Mouse (Mus musculus): Measurements from ENCODE around the gene Tes. TPM values are rescaled to one million over a fixed set of nuclear protein-coding genes. Genes with fewer than 3 reads are reported as not detected.
A peak's percentile ranks its signal among the peaks of the same experiment; 100 is the strongest.

The Tes gene
- polyA plus RNA-seq, 1 experiment from 2014 or later = 114 TPM

GRCm38 (mm10) chr6:17082238-17082637 is 17.3 kb downstream of the Tes start:
- 55% methylated on average over 4 of the region's 4 CpGs for WGBS
- ATAC-seq (ENCODE audit: low FRiP score, low TSS enrichment) (no peak), DNase-seq (ENCODE audit: low spot score) (no peak)
- no peaks in the 10 kb centered on the region for H3K27me3 ChIP-seq (ENCODE audit: control insufficient read depth, insufficient read depth, low read length)
- H3K9me3 ChIP-seq (ENCODE audit: control insufficient read depth, low read length) = no peaks in the 10 kb centered on the region
- no peak overlapping the region for H3K4me3 ChIP-seq (ENCODE audit: low read depth, low read length)
- H3K4me1 ChIP-seq (replicated peaks; ENCODE audit: control insufficient read depth, insufficient read depth) = peaks cover 9% of the 10 kb centered on the region
- H3K9ac ChIP-seq (ENCODE audit: low read length) = no peak overlapping the region
- H3K36me3 ChIP-seq (ENCODE audit: control insufficient read depth, insufficient read depth, low read length) = no peaks in the 10 kb centered on the region
- H3K4me2 ChIP-seq (replicated peaks; ENCODE audit: low read depth) = no peak overlapping the region
- TF ChIP-seq EP300 (optimal IDR thresholded peaks at IDR 0.05) (no peak), CTCF (IDR thresholded peaks at IDR 0.05; ENCODE audit: low read depth) (no peak)
- H3K27ac ChIP-seq (replicated peaks) = no peak overlapping the region

GRCm38 (mm10) chr6:17082800-17083199 is 17.9 kb downstream of the Tes start:
- 67% methylated on average over 5 of the region's 5 CpGs for WGBS
- no peak for TF ChIP-seq EP300 (optimal IDR thresholded peaks at IDR 0.05)
- TF ChIP-seq CTCF (IDR thresholded peaks at IDR 0.05; ENCODE audit: low read depth) = no peak

GRCm38 (mm10) chr6:17087485-17087884 is 22.5 kb downstream of the Tes start:
- ATAC-seq (ENCODE audit: low FRiP score, low TSS enrichment) (peak; percentile 26; the same call in 1 of the 2 replicates), DNase-seq (ENCODE audit: low spot score) (peak; percentile 80)
- H3K36me3 ChIP-seq (ENCODE audit: control insufficient read depth, insufficient read depth, low read length) = no peaks in the 10 kb centered on the region
- TF ChIP-seq CTCF (IDR thresholded peaks at IDR 0.05; ENCODE audit: low read depth) = peak; percentile 87
- no peak for TF ChIP-seq EP300 (optimal IDR thresholded peaks at IDR 0.05)
- H3K9ac ChIP-seq (ENCODE audit: low read length) = no peak overlapping the region
- no peaks in the 10 kb centered on the region for H3K4me1 ChIP-seq (replicated peaks; ENCODE audit: control insufficient read depth, insufficient read depth)
- H3K4me2 ChIP-seq (replicated peaks; ENCODE audit: low read depth) = no peak overlapping the region
- no peak overlapping the region for H3K27ac ChIP-seq (replicated peaks)
- 60% methylated on average over 6 of the region's 6 CpGs for WGBS
- H3K27me3 ChIP-seq (ENCODE audit: control insufficient read depth, insufficient read depth, low read length) = no peaks in the 10 kb centered on the region
- no peak overlapping the region for H3K4me3 ChIP-seq (ENCODE audit: low read depth, low read length)
- H3K9me3 ChIP-seq (ENCODE audit: control insufficient read depth, low read length) = no peaks in the 10 kb centered on the region

More at GRCm38 (mm10) chr6:17082800-17083199, 17.9 kb downstream of the Tes start:
- no peaks in the 10 kb centered on the region for H3K27me3 ChIP-seq (ENCODE audit: control insufficient read depth, insufficient read depth, low read length)
- ATAC-seq (ENCODE audit: low FRiP score, low TSS enrichment) = no peak
- no peak overlapping the region for H3K9ac ChIP-seq (ENCODE audit: low read length)
- H3K27ac ChIP-seq (replicated peaks) = no peak overlapping the region
- H3K36me3 ChIP-seq (ENCODE audit: control insufficient read depth, insufficient read depth, low read length) = no peaks in the 10 kb centered on the region
- DNase-seq (ENCODE audit: low spot score) = no peak
- H3K4me1 ChIP-seq (replicated peaks; ENCODE audit: control insufficient read depth, insufficient read depth) = peaks cover 4% of the 10 kb centered on the region
- no peak overlapping the region for H3K4me2 ChIP-seq (replicated peaks; ENCODE audit: low read depth)
- no peak overlapping the region for H3K4me3 ChIP-seq (ENCODE audit: low read depth, low read length)
- H3K9me3 ChIP-seq (ENCODE audit: control insufficient read depth, low read length) = no peaks in the 10 kb centered on the region

GRCm38 (mm10) chr6:17097301-17097700 is 32.4 kb downstream of the Tes start:
- ATAC-seq (ENCODE audit: low FRiP score, low TSS enrichment) = peak; percentile 60; the same call in 1 of the 2 replicates
- Histone ChIP-seq H3K4me1 (replicated peaks; ENCODE audit: control insufficient read depth, insufficient read depth) (no peaks in the 10 kb centered on the region), H3K27me3 (ENCODE audit: control insufficient read depth, insufficient read depth, low read length) (no peaks in the 10 kb centered on the region), H3K4me2 (replicated peaks; ENCODE audit: low read depth) (no peak overlapping the region), H3K4me3 (ENCODE audit: low read depth, low read length) (no peak overlapping the region), H3K36me3 (ENCODE audit: control insufficient read depth, insufficient read depth, low read length) (peaks cover 13% of the 10 kb centered on the region), H3K9me3 (ENCODE audit: control insufficient read depth, low read length) (no peaks in the 10 kb centered on the region), H3K27ac (replicated peaks) (no peak overlapping the region), H3K9ac (ENCODE audit: low read length) (no peak overlapping the region)
- WGBS = 67% methylated on average over 8 of the region's 8 CpGs
- DNase-seq (ENCODE audit: low spot score) = no peak
- TF ChIP-seq CTCF (IDR thresholded peaks at IDR 0.05; ENCODE audit: low read depth) (no peak), EP300 (optimal IDR thresholded peaks at IDR 0.05) (no peak)

- Histone ChIP-seq H3K4me3 (ENCODE audit: low read depth, low read length) (no peak overlapping the region), H3K9ac (ENCODE audit: low read length) (no peak overlapping the region), H3K36me3 (ENCODE audit: control insufficient read depth, insufficient read depth, low read length) (peaks cover 15% of the 10 kb centered on the region), H3K9me3 (ENCODE audit: control insufficient read depth, low read length) (no peaks in the 10 kb centered on the region), H3K4me2 (replicated peaks; ENCODE audit: low read depth) (no peak overlapping the region), H3K27ac (replicated peaks) (no peak overlapping the region), H3K27me3 (ENCODE audit: control insufficient read depth, insufficient read depth, low read length) (no peaks in the 10 kb centered on the region), H3K4me1 (replicated peaks; ENCODE audit: control insufficient read depth, insufficient read depth) (no peaks in the 10 kb centered on the region)
- ATAC-seq (ENCODE audit: low FRiP score, low TSS enrichment) = no peak; the same call in 1 of the 2 replicates
- WGBS = 92% methylated on average over 9 of the region's 9 CpGs
- no peak for TF ChIP-seq EP300 (optimal IDR thresholded peaks at IDR 0.05)
- TF ChIP-seq CTCF (IDR thresholded peaks at IDR 0.05; ENCODE audit: low read depth) = no peak
- no peak for DNase-seq (ENCODE audit: low spot score)
These were observed 33.6 kb downstream of the Tes start for GRCm38 (mm10) chr6:17098559-17098958.

- Histone ChIP-seq H3K4me3 (ENCODE audit: low read depth, low read length) (no peak overlapping the region), H3K27me3 (ENCODE audit: control insufficient read depth, insufficient read depth, low read length) (no peaks in the 10 kb centered on the region), H3K27ac (replicated peaks) (no peak overlapping the region), H3K4me1 (replicated peaks; ENCODE audit: control insufficient read depth, insufficient read depth) (no peaks in the 10 kb centered on the region), H3K9ac (ENCODE audit: low read length) (no peak overlapping the region), H3K4me2 (replicated peaks; ENCODE audit: low read depth) (no peak overlapping the region), H3K9me3 (ENCODE audit: control insufficient read depth, low read length) (no peaks in the 10 kb centered on the region), H3K36me3 (ENCODE audit: control insufficient read depth, insufficient read depth, low read length) (peaks cover 15% of the 10 kb centered on the region)
- 84% methylated on average over 25 of the region's 25 CpGs for WGBS
- TF ChIP-seq EP300 (optimal IDR thresholded peaks at IDR 0.05) = no peak
- no peak for TF ChIP-seq CTCF (IDR thresholded peaks at IDR 0.05; ENCODE audit: low read depth)
- DNase-seq (ENCODE audit: low spot score) (no peak), ATAC-seq (ENCODE audit: low FRiP score, low TSS enrichment) (no peak)
These were observed 34.7 kb downstream of the Tes start for GRCm38 (mm10) chr6:17099477-17100130.

All from stomach, postnatal 0 days (tissue).